Mouse (Mus musculus) hindlimb bud, embryonic 11.5 days (tissue): ENCODE measurements around the gene Fmod.

Experiments
- DNase-seq: peaks from one replicate; pipeline ENCODE4 v3.0.0-alpha.2; 2012; ENCODE audit warnings: low read depth, low spot score; ENCODE audit errors: extremely low spot score

The Fmod gene

DNA sequence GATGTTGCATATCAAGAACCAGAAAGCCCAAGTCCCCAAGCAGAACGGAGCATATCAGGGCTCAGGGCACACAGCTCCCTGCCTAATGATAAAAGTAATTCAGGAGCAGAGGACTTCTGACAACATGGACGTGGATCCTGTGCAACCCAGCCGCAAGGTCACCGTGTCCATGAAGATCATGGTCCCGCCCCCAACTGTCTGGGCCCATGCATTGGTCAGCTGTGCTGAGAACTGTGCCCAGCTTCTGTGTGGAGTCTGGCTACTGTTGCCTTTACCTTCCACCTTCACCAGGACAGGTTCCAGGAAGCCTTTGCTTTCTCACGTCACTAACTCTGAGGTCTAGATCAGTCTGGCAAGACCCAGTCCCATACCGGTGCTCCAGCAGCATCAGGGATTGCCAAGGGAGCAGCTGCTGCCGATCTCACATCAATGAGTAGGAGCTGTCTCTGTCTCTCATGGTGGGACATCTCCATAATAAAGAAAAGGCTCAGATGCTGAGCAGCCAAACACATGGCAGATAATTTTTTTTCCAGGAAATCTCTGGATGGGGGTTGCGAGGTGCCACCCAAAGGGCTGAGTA, 18.7 kb downstream of the Fmod start:
- DNase-seq: no peak

DNA sequence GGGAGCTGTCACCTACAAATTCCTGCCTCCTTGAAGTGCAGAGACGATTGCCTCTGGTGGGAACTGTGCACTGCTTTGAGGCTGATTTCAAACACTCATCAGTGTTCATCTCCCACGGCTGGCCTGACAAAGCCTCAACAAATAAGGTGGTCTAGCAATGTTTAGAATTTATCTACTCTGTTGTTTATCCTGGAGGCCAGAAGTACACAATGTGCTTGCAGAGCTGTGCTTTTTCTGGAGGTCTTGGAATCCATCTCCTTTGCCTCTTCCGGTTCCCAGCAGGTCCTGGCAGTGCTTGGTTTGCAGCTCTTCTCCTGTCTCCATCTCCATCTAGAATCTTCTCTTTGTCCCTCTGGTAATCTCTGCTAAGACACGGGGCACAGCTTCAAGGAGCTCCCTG, 19.2 kb downstream of the Fmod start:
- DNase-seq: no peak

DNA sequence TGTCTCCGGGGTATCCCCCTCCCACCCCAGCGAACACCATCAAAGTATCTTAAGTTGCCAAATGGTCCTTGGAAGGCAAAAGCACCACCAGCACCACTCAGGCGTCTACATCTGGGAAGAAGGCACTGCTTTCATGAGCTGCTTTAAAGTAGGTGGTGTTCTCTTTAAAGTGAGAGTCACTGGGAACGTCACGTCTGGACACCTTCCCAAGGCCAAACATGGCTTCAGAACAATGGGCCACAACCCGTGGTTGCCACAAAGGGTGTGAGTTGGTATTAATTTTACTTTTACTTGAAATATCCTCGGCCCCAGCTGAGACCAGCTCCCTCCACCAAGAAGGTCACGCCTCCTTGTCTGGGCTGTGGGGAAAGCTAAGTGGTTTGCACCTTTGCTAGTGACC, 20.7 kb downstream of the Fmod start:
- DNase-seq: no peak

DNA sequence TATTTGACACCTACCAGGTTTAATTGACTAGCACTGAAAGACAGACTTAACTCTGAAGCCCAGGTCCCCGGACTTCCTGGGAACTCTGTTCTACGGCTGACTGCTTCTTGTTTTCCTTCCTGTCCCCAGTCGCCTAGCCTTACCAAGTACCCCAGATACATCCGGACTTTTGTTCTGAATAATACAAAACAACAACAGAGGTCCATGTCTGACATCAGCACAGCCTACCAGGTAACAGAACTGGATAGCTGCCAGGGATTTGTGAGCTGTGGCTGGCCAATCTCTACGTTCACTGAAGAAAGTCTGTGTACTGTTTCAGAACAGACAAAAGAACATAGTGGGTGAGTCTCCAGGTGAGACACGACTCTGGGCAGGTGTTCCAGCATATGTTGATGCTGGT, 21.8 kb downstream of the Fmod start:
- DNase-seq: no peak

DNA sequence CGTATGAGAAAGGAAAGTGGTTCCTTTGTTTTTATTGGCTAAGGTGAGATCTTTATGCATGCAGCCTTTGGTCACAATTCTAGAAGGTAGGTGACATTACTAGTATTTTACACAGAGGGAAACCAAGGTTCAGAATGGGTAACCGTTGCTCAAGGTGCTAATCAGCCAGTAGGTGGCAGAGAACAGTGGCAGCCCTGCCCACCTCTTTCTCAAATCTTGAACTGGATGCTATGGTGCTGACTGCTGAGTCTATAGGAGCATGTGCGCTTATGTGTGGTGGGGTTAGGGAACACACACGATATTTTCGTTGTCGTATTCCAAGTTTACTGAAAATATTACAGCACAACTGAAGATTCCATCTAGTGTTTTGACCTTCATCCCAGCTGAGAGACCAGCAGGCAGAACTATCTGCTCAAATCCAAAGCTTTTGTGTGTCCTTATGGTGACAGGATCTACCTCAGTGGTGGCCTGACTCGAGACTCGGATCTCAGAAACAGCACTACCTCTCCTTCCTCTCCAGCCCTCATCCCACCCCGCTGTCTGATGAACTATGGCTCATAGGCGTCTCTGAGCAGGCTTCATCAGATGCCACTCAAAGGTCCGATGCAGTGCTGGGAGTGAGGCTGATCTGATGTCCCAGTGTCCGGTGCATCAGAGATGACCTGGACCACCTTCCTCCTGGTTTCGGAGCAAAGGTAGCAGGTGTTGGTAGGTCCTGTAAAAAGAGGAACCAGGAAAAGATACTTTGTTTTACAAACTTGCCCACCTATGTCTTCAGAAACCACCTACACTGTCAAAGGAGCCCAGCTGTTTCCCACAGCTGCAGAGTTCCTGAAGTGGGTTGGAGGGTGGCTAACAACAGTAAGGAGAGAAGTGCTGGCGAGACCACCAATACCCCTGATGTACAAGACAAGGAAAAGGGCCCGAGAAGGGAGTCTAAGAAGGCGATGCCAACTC, 23.0 kb downstream of the Fmod start:
- no peak for DNase-seq

DNA sequence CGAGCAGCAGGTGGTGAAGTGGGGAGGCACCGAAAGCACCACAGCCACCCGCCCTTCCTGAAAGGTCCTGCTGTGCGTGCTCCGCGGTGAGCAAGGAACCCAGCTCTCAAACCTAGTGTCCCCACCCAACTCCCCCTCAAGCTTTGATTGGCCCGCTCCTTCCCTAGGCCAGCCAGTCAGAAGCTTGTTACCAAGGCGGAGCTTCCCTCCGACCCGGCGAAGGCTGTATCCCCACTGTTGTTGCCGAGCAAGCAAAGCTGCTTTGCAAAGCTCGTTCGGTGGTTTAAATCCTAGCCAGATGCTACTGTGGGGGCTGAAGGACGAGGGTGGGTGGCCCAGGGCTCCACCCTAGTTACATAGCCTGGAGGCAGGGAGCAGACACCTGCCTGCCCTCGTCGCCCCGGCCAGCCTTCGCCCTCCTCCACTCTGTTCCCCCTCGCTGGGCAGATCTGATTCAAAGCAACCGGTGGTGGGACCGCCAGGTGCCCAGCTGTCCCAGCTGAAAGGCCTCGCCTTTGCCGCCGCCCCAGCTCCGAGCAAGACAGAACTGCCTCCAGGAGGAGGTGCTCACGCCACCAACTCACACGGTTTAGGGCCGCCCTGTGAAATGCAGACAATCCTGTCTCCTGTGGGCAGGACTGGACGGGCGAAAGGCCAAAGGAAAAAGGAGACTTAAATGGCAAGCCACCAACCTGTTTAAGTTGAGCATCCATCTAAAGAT, 24.0 kb downstream of the Fmod start:
- peak; percentile 76 for DNase-seq

DNA sequence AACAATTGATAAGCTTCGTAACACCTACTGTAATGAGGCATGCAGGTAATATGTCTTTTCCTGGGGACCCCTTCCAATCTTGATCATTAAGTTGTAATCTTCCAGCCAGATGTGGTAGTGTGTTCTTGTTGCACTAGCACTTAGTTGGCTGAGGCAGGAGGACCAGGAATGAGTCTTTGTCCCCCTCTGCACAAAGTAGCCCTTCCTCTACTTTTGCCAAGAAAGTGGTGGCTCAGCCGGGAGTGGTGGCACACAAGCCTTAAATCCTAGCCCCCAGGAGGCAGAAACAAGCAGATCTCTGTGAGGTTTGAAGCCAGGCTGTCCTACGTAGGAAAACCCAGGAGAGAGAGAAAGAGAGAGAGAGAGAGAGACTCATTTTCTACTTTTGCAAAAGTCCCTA, 24.9 kb downstream of the Fmod start:
- DNase-seq: no peak

DNA sequence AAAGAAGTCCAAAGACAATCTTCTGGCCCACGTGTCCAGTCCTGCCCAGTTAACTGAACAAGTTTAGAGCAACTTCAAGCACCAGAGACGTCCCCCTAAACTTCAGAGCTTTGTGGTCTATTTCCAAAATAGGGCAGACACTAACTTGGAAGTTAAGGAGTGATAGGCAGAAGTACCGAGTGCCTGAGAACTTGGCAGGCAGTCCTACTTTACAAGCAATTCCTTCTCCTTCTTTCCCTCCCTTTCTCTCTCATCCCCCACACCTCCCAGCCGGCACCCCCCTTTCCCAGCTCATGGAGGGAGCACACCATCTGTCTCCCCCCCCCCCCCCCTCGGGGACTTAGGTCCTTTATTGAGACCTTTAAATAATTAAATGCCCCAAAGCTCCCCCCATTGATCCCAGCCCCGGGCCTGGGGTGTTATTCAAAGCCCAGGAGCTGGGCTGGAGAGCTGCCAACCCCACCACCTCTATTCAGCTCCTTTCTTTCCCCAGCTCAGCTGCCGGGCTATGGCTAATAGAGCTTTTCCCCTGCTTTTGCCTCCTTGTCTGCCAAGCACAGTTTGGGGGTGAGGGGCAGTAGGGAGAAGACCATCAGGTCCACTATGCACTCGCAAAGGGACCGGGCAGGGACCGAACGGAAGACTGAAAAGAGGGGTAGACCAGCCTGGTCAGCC, 25.5 kb downstream of the Fmod start:
- DNase-seq: no peak

DNA sequence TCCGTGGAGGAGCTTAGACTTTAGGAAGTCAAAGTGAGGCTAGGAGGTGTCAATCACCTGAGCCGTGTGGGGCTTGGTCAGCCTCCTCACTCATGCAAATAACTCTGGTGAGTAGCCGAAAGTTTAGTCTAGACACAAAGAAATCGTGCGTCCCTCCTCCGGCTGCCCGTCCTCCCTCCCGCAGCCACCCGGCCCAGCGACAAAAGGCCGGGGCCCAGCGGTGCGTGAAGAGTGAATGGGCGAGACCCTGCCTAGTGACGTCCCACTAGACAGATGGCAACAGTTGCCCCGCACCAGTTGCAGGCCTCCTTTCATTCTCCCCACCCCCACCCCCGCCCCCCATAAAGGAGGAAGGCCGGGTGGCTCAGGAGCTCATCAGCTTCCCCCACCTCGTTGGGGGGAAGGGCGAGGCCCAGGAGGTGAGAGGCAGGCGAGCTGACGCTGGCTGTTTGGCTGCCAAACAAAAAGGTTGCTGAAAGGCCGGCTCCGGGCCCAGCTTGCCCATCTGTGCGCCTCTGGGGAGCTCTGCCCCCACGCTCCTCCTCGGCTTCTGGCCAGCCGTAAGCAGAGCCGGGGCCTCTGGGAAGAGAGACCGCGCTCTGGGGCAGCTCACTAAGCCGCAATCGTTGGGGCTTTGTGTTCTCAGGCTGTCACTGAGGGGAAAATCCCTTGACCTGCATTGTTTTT, 26.2 kb downstream of the Fmod start:
- no peak for DNase-seq

DNA sequence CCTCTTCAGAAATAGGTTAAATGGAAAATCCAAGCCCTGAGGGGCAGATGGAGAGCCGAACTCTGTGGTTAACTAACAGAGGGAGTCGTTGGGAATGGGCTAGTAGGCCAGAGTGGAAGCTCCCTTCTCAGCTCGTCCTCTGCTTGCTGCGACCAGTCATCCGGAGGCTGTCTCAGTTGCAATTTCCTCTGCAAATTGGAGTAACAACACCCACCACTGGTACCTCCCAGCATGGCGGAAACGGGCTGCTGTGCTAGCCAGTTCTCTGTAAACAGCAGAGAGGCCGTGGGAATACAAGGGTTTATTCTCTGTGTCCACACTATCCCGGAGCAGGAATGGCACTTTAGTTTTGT, 26.7 kb downstream of the Fmod start:
- no peak for DNase-seq

DNA sequence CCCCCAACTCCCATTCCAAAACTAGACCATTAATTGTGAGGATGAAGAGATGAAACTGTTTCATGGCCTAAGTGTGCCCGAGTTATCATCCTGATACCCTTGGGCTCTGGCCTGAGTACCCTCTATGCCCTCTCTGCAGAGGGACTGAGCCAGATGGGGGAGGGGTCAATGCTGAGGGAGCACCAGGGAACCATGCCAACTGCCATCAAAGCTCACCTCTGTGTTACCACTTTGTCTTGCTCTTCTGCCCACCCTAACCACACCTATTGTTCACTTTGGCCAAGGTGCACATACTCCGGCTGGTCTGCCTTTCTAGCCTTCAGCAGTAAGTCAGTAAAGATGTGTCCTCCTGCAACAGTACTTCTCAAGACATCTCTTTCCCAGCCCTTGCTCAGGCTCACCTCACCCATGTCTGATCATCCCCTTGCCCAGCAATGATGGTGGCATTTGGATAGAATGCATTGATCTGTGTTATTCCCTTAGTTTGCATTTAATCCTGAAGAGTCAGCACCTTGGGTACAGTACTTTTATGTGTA, 27.3 kb downstream of the Fmod start:
- DNase-seq: no peak

DNA sequence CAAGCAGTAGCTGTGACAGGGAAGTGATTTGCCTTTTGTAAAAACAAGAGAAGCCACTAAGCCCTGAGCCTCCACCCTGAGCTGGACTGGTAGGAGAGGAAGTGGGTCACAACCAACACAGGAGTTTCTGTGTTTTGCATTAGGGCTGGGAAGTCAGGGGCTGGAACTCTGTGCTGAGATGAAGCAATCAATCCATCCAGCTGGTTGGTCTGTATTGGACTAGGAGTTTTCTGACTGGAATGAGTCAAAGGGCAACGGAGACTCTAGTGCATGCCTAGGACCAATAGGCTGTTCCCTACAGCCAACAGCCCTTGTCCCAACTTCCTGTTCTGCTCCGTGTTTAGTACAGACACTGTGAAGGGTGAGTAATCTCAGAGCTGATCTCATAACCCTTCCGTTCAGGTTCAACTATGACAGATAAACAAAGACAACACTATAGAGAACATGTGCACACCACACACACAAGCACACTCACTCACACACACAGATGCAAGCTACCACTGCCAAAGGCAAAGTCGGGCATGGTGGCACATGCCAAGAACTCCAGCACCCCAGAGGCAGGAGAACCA, 28.3 kb downstream of the Fmod start:
- no peak for DNase-seq

DNA sequence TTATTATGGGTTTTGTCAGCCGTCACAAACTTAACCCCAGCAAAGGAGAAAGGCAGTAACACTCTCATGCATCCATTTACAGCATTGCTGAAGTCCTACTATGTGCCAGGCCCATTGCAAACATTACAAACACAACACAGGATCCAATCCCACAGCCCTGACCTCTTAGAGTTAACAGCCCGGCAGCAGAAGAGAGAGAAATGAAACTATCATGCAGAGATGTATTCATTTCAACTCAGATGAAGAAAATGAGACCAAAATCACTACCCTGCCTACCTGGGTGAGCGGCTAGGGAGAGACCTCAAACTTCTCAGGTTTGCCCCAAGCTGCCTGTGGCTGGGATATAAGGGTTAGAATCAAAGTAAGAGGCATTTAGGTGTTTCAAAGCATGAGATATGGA, 29.5 kb downstream of the Fmod start:
- no peak for DNase-seq

DNA sequence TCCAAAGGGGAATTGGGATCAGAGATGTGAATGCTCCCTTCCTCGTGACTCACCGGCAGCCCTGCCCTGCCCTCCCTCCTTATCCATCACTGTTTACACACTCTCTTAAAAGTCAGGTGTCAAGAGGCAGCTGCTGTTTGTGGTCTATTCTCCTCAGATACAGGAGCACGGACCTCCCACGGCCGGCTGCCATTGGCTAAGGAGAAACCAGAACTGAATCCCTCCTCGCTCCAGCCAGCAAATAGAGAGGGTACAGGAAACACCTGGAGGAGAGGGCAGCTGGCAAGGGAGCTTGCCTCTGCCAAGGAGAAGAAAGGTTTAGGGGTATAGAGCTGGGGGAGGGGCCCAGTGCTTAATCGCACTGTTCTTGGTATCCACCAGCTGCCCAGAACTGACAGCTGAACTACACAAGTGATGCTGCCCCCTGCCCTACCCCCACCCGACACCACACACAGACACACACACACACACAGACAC, 30.1 kb downstream of the Fmod start:
- DNase-seq: no peak

DNA sequence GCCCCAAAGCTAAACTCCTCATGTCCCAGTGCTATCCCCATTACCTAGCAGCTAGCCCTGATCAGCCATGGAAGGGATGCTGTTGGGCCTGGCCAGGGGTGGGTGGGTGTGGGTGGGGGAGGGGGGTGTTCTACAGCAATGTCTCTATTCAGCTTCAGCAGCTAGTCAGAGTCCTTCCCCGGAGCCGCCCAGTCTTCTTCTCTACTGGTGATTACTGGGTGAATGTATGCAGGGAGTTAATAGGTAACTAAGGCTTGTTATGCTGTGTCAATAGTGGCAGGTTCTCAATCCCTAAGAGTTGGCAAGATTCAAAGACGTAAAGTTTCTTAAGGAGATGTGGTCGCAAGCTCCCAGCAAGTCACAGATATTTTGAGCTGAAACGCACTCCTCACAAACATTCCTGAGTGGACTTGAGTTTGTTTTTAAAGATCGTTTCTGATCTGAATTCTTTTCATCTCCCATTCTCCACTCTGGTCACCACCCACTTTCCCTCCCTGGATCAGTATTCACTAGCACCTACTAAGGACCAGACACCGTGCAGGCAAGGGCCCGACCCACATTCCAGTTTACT, 33.1 kb downstream of the Fmod start:
- no peak for DNase-seq

DNA sequence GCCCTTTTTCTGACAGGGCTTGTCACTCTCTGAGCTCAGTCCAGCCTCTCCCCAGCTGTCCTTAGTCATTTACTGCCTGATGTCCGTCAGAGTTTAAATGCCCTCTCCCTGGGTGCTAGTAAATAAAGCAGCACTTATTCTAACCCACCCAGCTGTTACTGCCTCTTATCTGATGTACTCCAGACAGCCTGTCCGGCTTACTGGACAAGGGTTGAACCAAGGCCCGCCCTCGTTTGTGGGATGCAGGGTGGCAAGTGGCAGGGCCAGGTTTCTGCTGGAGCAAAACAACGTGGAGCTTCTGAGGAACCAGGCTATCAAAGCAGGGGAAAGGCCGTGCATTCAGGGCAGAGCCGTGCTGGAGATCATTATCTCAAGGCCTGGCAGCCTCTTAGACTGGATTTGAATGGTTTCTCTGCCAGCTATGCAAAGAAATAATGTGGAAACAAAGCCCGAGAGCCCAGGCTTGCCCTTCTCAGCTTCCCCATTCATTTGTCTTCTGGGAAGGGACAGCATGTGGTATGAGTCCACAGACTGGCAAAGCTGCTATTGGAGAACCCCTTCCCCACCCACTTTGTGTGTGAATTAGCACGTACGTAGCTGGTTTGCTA, 34.5 kb downstream of the Fmod start:
- DNase-seq: no peak

DNA sequence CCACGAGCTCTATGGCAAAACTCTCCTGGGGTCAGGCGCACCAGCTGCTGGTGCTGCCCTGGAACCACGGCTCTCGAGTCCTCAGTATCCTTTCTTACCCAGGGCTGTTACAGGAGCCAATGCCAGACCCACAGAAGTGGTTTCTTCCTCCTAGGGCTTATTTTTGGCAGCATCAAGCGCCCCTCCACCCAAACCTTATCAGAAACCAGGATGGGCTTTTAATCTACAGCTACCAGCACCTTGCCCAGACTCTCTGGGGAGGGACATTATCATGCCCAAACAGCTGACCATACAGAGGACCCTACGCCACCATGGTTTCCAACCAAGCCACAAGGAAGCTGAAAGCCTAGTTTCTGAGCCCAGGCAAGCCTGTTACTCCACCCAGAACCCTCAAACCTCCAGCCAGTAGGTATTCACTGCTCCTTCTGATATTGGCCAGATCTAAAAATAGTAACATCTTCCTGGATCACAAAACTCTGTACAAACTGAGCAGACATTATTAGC, 36.1 kb downstream of the Fmod start:
- DNase-seq: no peak

DNA sequence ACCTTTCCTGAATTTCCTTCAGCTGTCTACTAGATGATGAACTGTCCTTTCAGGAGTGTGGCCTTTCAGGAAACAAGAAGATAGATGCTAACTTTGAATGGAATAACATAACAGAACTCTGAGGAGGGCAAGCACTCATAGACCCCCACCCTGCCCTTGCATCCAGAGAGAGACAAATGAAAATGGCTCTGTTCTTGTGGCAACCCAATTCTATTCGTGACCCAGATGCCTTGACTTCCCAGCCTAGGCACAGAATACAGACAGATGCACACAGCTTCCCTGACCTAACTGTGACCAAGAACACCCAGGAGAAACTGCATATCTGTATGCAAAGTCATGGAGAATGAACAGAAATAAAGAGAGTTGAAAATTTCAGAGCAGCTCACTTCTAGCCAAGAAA, 36.6 kb downstream of the Fmod start:
- DNase-seq: no peak

DNA sequence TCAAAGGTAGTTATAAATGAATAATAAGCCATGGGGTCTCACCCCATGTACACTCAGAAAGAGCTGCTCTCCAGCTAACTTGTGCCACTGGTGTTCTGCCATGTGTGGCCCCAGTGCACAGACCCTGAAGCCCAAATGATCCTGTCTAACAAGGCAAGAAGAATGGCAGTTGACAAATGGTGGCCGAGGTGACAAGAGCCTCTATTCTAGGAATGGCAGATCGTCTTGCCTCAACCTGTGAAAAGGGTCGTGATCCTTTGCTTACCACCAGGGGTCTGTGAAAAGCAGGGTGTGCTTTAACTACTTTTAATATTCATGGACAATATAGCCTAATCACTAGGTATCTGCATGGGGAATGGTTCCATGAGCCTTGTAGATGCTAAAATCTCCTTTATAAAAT, 37.1 kb downstream of the Fmod start:
- no peak for DNase-seq
